Mouse (Mus musculus): ENCODE data around the gene Rccd1. TPM values are rescaled to one million over a fixed set of nuclear protein-coding genes. Genes with fewer than 3 reads are reported as not detected.

Rccd1 gene
- polyA plus RNA-seq, 1 experiment from 2014 or later, result 7.0 TPM

GRCm38 (mm10) chr7:80340793-80341192 is 16.5 kb upstream of the Rccd1 start, which contains the start of gene Unc45a:
Gene Unc45a, minus strand, starts transcription at chr7:80341005.
- Histone ChIP-seq H3K27ac (ENCODE audit: low read depth, low read length) (peak within 1 kb of the TSS; percentile 86), H3K4me2 (ENCODE audit: low read length) (peak within 1 kb of the TSS; percentile 85), H3K36me3 (ENCODE audit: control insufficient read depth, insufficient read depth, low read length) (peaks cover 21% of the 10 kb centered on the region), H3K4me1 (ENCODE audit: control insufficient read depth, insufficient read depth, low read length) (peaks cover 29% of the 10 kb centered on the region), H3K27me3 (replicated peaks; ENCODE audit: control insufficient read depth, insufficient read depth, low read length) (no peaks in the 10 kb centered on the region), H3K4me3 (ENCODE audit: low read depth, low read length) (peak within 1 kb of the TSS; percentile 54), H3K9me3 (replicated peaks; ENCODE audit: control insufficient read depth, low read length) (no peaks in the 10 kb centered on the region), H3K9ac (ENCODE audit: low read length) (peak within 1 kb of the TSS; percentile 75)
- DNase-seq (ENCODE audit: low spot score), result peak; percentile 78
- peak; percentile 42 for ATAC-seq
- 1% methylated on average over 11 of the region's 11 CpGs for WGBS

GRCm38 (mm10) chr7:80339793-80340628 is 15.8 kb upstream of the Rccd1 start:
- ATAC-seq (peak; percentile 98), DNase-seq (ENCODE audit: low spot score) (peak; percentile 99)
- Histone ChIP-seq H3K36me3 (ENCODE audit: control insufficient read depth, insufficient read depth, low read length) (peaks cover 29% of the 10 kb centered on the region), H3K4me1 (ENCODE audit: control insufficient read depth, insufficient read depth, low read length) (peaks cover 29% of the 10 kb centered on the region), H3K9ac (ENCODE audit: low read length) (peak overlapping the region; percentile 75), H3K27ac (ENCODE audit: low read depth, low read length) (peak overlapping the region; percentile 86), H3K4me3 (ENCODE audit: low read depth, low read length) (peak overlapping the region; percentile 54), H3K27me3 (replicated peaks; ENCODE audit: control insufficient read depth, insufficient read depth, low read length) (no peaks in the 10 kb centered on the region), H3K9me3 (replicated peaks; ENCODE audit: control insufficient read depth, low read length) (no peaks in the 10 kb centered on the region), H3K4me2 (ENCODE audit: low read length) (peak overlapping the region; percentile 85)
- WGBS, result under 1% methylated on average over 45 of the region's 45 CpGs

GRCm38 (mm10) chr7:80339371-80339770 is 15.1 kb upstream of the Rccd1 start:
- DNase-seq (ENCODE audit: low spot score), result peak; percentile 31
- Histone ChIP-seq H3K27me3 (replicated peaks; ENCODE audit: control insufficient read depth, insufficient read depth, low read length) (no peaks in the 10 kb centered on the region), H3K9ac (ENCODE audit: low read length) (peak overlapping the region; percentile 75), H3K4me2 (ENCODE audit: low read length) (peak overlapping the region; percentile 85), H3K4me1 (ENCODE audit: control insufficient read depth, insufficient read depth, low read length) (peaks cover 29% of the 10 kb centered on the region), H3K36me3 (ENCODE audit: control insufficient read depth, insufficient read depth, low read length) (peaks cover 35% of the 10 kb centered on the region), H3K4me3 (ENCODE audit: low read depth, low read length) (peak overlapping the region; percentile 54), H3K27ac (ENCODE audit: low read depth, low read length) (0 out of 2 replicates have a peak overlapping the region, but pooled peaks have one; percentile 15), H3K9me3 (replicated peaks; ENCODE audit: control insufficient read depth, low read length) (no peaks in the 10 kb centered on the region)
- ATAC-seq, result no peak
- WGBS, result 5% methylated on average over 17 of the region's 17 CpGs

- Histone ChIP-seq H3K4me1 (ENCODE audit: control insufficient read depth, insufficient read depth, low read length) (peaks cover 16% of the 10 kb centered on the region), H3K27ac (ENCODE audit: low read depth, low read length) (no peak overlapping the region), H3K4me2 (ENCODE audit: low read length) (no peak overlapping the region), H3K36me3 (ENCODE audit: control insufficient read depth, insufficient read depth, low read length) (peaks cover 60% of the 10 kb centered on the region), H3K9ac (ENCODE audit: low read length) (no peak overlapping the region), H3K4me3 (ENCODE audit: low read depth, low read length) (no peak overlapping the region), H3K27me3 (replicated peaks; ENCODE audit: control insufficient read depth, insufficient read depth, low read length) (no peaks in the 10 kb centered on the region), H3K9me3 (replicated peaks; ENCODE audit: control insufficient read depth, low read length) (no peaks in the 10 kb centered on the region)
- ATAC-seq, result no peak
- WGBS, result 90% methylated on average over 3 of the region's 3 CpGs
- DNase-seq (ENCODE audit: low spot score), result no peak
Observed at GRCm38 (mm10) chr7:80336932-80337331, 12.7 kb upstream of the Rccd1 start.

- DNase-seq (ENCODE audit: low spot score) (no peak), ATAC-seq (no peak)
- H3K4me1 ChIP-seq (ENCODE audit: control insufficient read depth, insufficient read depth, low read length), result peaks cover 13% of the 10 kb centered on the region
- H3K36me3 ChIP-seq (ENCODE audit: control insufficient read depth, insufficient read depth, low read length), result peaks cover 80% of the 10 kb centered on the region
- H3K27me3 ChIP-seq (replicated peaks; ENCODE audit: control insufficient read depth, insufficient read depth, low read length), result no peaks in the 10 kb centered on the region
- no peak overlapping the region for H3K4me2 ChIP-seq (ENCODE audit: low read length)
- H3K9me3 ChIP-seq (replicated peaks; ENCODE audit: control insufficient read depth, low read length), result no peaks in the 10 kb centered on the region
- 92% methylated on average over 4 of the region's 4 CpGs for WGBS
- no peak overlapping the region for H3K4me3 ChIP-seq (ENCODE audit: low read depth, low read length)
- H3K27ac ChIP-seq (ENCODE audit: low read depth, low read length), result no peak overlapping the region
- H3K9ac ChIP-seq (ENCODE audit: low read length), result no peak overlapping the region
Observed at GRCm38 (mm10) chr7:80334848-80335247, 10.6 kb upstream of the Rccd1 start.

GRCm38 (mm10) chr7:80331433-80331832 is 7.2 kb upstream of the Rccd1 start:
- H3K4me1 ChIP-seq (ENCODE audit: control insufficient read depth, insufficient read depth, low read length), result no peaks in the 10 kb centered on the region
- peaks cover 100% of the 10 kb centered on the region for H3K36me3 ChIP-seq (ENCODE audit: control insufficient read depth, insufficient read depth, low read length)
- no peaks in the 10 kb centered on the region for H3K9me3 ChIP-seq (replicated peaks; ENCODE audit: control insufficient read depth, low read length)
- no peak overlapping the region for H3K4me2 ChIP-seq (ENCODE audit: low read length)
- no peak overlapping the region for H3K4me3 ChIP-seq (ENCODE audit: low read depth, low read length)
- 97% methylated on average over 19 of the region's 19 CpGs for WGBS
- no peak for DNase-seq (ENCODE audit: low spot score)
- no peak overlapping the region for H3K9ac ChIP-seq (ENCODE audit: low read length)
- no peak overlapping the region for H3K27ac ChIP-seq (ENCODE audit: low read depth, low read length)
- no peak for ATAC-seq
- H3K27me3 ChIP-seq (replicated peaks; ENCODE audit: control insufficient read depth, insufficient read depth, low read length), result no peaks in the 10 kb centered on the region

- DNase-seq (ENCODE audit: low spot score) (no peak), ATAC-seq (no peak)
- Histone ChIP-seq H3K27ac (ENCODE audit: low read depth, low read length) (no peak overlapping the region), H3K4me3 (ENCODE audit: low read depth, low read length) (no peak overlapping the region), H3K9me3 (replicated peaks; ENCODE audit: control insufficient read depth, low read length) (no peaks in the 10 kb centered on the region), H3K4me2 (ENCODE audit: low read length) (no peak overlapping the region), H3K9ac (ENCODE audit: low read length) (no peak overlapping the region), H3K36me3 (ENCODE audit: control insufficient read depth, insufficient read depth, low read length) (peaks cover 100% of the 10 kb centered on the region), H3K27me3 (replicated peaks; ENCODE audit: control insufficient read depth, insufficient read depth, low read length) (no peaks in the 10 kb centered on the region), H3K4me1 (ENCODE audit: control insufficient read depth, insufficient read depth, low read length) (no peaks in the 10 kb centered on the region)
- 85% methylated on average over 8 of the region's 8 CpGs for WGBS
Observed at GRCm38 (mm10) chr7:80330278-80330677, 6.0 kb upstream of the Rccd1 start.

GRCm38 (mm10) chr7:80326076-80326475 is 1.8 kb upstream of the Rccd1 start:
- Histone ChIP-seq H3K9me3 (replicated peaks; ENCODE audit: control insufficient read depth, low read length) (no peaks in the 10 kb centered on the region), H3K4me1 (ENCODE audit: control insufficient read depth, insufficient read depth, low read length) (peaks cover 9% of the 10 kb centered on the region), H3K9ac (ENCODE audit: low read length) (no peak overlapping the region), H3K4me3 (ENCODE audit: low read depth, low read length) (no peak overlapping the region), H3K27ac (ENCODE audit: low read depth, low read length) (no peak overlapping the region), H3K4me2 (ENCODE audit: low read length) (no peak overlapping the region), H3K36me3 (ENCODE audit: control insufficient read depth, insufficient read depth, low read length) (peaks cover 62% of the 10 kb centered on the region), H3K27me3 (replicated peaks; ENCODE audit: control insufficient read depth, insufficient read depth, low read length) (no peaks in the 10 kb centered on the region)
- DNase-seq (ENCODE audit: low spot score), result no peak
- WGBS, result 97% methylated on average over 19 of the region's 19 CpGs
- ATAC-seq, result no peak

GRCm38 (mm10) chr7:80325292-80325868 is 1.1 kb upstream of the Rccd1 start:
- no peak overlapping the region for H3K27ac ChIP-seq (ENCODE audit: low read depth, low read length)
- H3K36me3 ChIP-seq (ENCODE audit: control insufficient read depth, insufficient read depth, low read length), result peaks cover 59% of the 10 kb centered on the region
- no peak overlapping the region for H3K4me2 ChIP-seq (ENCODE audit: low read length)
- H3K4me3 ChIP-seq (ENCODE audit: low read depth, low read length), result no peak overlapping the region
- no peak overlapping the region for H3K9ac ChIP-seq (ENCODE audit: low read length)
- 95% methylated on average over 16 of the region's 16 CpGs for WGBS
- no peaks in the 10 kb centered on the region for H3K27me3 ChIP-seq (replicated peaks; ENCODE audit: control insufficient read depth, insufficient read depth, low read length)
- peaks cover 9% of the 10 kb centered on the region for H3K4me1 ChIP-seq (ENCODE audit: control insufficient read depth, insufficient read depth, low read length)
- ATAC-seq (no peak), DNase-seq (ENCODE audit: low spot score) (no peak)
- no peaks in the 10 kb centered on the region for H3K9me3 ChIP-seq (replicated peaks; ENCODE audit: control insufficient read depth, low read length)

Measured in forebrain, embryonic 14.5 days (tissue).